Mouse (Mus musculus) heart, embryonic 10.5 days (tissue): Measurements from ENCODE around the gene Lta. TPM values are rescaled to one million over a fixed set of nuclear protein-coding genes. Genes with fewer than 3 reads are reported as not detected.

ENCODE experiments used
- DNase-seq: peaks from one replicate; pipeline ENCODE4 v3.0.0-alpha.2; 2017; ENCODE audit warnings: low spot score
- H3K27ac ChIP-seq: fragments of 300-500 bp; sonication (generic); 2 replicates; pipeline ENCODE4 v1.5.1; 2016; ENCODE audit warnings: mild to moderate bottlenecking
- H3K27me3 ChIP-seq: fragments of 300-500 bp; sonication (generic); 2 replicates; pipeline ENCODE4 v1.6.1; 2016; ENCODE audit warnings: mild to moderate bottlenecking; ENCODE audit not compliant: poor library complexity, insufficient read depth, severe bottlenecking
- H3K36me3 ChIP-seq: fragments of 300-500 bp; sonication (generic); 2 replicates; pipeline ENCODE4 v1.6.1; 2016; ENCODE audit warnings: mild to moderate bottlenecking, moderate library complexity
- H3K4me1 ChIP-seq: fragments of 300-500 bp; sonication (generic); 2 replicates; pipeline ENCODE4 v1.6.1; 2016; ENCODE audit warnings: mild to moderate bottlenecking
- H3K4me3 ChIP-seq: fragments of 300-500 bp; sonication (generic); 2 replicates; pipeline ENCODE4 v1.5.1; 2016; ENCODE audit warnings: mild to moderate bottlenecking, moderate library complexity
- H3K9me3 ChIP-seq: fragments of 300-500 bp; sonication (generic); 2 replicates; pipeline ENCODE4 v1.6.1; 2016; ENCODE audit warnings: mild to moderate bottlenecking, moderate library complexity
- WGBS: fragments of 180-500 bp; shearing (Covaris S2); methylation state at CpG from one replicate; pipeline ENCODE4 v1.1.7; 2016; 5-methylcytosine and 5-hydroxymethylcytosine counted together
- polyA plus RNA-seq: library from polyadenylated mRNA; unstranded; fragments of >200 nt; fragmentation: Nextera tagmentation; extraction: Ambion mirVana; gene quantifications from 2 replicates; pipeline ENCODE4 v1.2.1, GENCODE M21; 2016

The Lta gene
- polyA plus RNA-seq, 1 experiment from 2014 or later, result not detected

DNA sequence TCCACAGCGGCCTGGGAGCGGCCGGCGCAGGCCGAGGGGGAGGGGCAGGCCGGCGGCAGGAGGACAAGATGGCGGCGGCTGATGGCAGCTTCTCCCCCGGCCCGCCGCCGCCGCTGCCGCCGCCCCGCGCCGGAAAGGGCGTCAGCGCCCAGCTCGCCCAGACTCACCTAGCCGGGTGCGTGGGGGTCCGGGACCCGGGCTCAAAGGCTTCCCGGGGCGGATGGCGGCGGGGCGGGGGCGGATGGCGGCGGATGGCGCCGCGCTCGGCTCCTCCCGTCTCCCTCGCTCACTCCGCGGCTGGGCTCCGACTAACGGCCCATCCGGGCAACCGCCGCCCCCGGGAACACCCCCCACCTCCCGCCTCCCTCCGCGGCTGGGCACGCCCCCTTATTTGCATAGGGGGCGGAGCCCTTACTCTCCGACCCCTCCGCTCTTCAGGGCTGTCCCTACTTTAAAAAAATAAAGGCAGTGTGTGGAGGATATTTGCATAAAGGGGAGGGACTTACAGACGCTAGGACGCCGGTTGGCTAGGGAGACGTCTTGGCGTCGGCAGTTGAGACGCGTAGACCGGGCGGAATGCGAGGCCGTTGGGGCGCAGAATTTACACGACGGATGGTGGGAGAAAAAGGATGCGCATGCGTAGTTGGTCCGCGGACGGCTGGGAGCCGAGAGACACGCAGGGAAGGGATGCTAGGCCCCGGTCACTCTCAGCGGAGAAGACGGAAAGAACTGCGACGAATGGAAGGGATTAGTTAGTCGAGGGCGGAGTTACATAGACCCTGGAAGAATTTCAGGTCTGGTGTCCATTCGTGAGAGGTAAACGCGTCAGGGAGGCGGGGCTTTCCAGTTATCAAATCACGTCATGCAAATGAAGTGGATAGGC lies 40.3 kb downstream of the Lta start, which contains the start of gene Prrc2a:
Prrc2a (minus strand) TSS at position 330 of the 883 bp plus-strand sequence.
- DNase-seq, result peak; percentile 99
- under 1% methylated on average over 76 of the region's 89 CpGs for WGBS
- peaks cover 30% of the 10 kb centered on the region for H3K36me3 ChIP-seq
- H3K4me3 ChIP-seq, result peak within 1 kb of the TSS; percentile 98
- peak within 1 kb of the TSS; percentile 100 for H3K27ac ChIP-seq
- no peaks in the 10 kb centered on the region for H3K9me3 ChIP-seq
- no peaks in the 10 kb centered on the region for H3K27me3 ChIP-seq
- peaks cover 26% of the 10 kb centered on the region for H3K4me1 ChIP-seq

DNA sequence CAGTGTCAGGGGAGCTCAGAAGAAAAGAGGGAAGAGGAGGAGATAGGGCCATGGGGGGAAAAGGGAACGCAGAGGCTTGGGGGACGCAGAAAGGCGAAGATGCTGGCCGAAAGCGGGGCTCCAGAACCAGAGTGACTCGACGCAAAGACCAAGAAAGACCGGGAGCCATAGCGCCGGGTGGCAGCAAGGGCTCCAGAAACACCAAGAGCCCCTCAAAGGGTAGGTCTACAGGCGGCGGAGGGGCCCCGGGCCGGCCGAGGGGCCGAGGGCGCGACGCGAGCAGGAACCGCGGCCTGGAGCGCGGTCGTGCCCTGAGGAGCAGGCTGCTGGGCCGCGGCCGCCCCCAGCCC lies 41.0 kb downstream of the Lta start:
- 4% methylated on average over 28 of the region's 28 CpGs for WGBS
- Histone ChIP-seq H3K36me3 (peaks cover 36% of the 10 kb centered on the region), H3K27ac (peak overlapping the region; percentile 100), H3K9me3 (no peaks in the 10 kb centered on the region), H3K27me3 (no peaks in the 10 kb centered on the region), H3K4me1 (peaks cover 26% of the 10 kb centered on the region), H3K4me3 (peak overlapping the region; percentile 98)
- DNase-seq, result no peak

DNA sequence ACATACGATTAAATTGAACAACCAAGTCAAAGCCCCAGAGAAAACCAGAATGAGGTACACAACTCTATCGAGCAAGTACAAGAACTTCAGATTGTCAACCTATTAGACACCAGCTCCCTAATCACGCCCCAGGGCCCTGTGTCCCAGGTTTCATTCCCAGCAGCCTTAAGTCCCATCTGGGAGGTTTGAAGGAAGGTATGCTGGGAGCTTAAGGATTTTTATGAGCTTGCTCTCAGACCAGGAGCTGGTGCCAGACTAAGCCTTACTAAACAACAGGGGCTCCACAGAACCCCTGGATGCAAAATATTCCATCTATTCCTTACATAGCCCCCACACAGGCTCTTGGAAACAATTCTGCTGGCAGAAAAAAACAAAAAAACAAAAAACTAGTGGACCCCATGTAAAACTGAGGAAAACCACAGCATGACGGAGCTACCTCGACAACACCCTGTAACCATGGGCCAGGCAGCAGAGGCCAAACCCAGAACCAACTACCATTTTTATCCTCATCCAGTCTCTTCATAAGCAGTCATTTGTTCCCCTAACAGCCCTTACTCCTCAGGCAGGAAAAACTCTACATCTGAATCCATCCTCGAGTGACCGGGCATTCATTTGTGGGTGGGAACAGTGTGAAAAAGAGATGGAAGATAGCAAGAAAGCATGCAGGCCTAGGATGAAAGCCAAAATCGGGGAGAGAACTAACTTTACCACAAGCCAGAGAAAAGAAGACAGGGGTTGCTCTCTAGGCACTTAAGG lies 41.6 kb downstream of the Lta start:
- Histone ChIP-seq H3K27me3 (no peaks in the 10 kb centered on the region), H3K36me3 (peaks cover 43% of the 10 kb centered on the region), H3K27ac (peak overlapping the region; percentile 100), H3K9me3 (no peaks in the 10 kb centered on the region), H3K4me1 (peaks cover 26% of the 10 kb centered on the region), H3K4me3 (peak overlapping the region; percentile 98)
- 16% methylated on average over 8 of the region's 8 CpGs for WGBS
- DNase-seq, result no peak

DNA sequence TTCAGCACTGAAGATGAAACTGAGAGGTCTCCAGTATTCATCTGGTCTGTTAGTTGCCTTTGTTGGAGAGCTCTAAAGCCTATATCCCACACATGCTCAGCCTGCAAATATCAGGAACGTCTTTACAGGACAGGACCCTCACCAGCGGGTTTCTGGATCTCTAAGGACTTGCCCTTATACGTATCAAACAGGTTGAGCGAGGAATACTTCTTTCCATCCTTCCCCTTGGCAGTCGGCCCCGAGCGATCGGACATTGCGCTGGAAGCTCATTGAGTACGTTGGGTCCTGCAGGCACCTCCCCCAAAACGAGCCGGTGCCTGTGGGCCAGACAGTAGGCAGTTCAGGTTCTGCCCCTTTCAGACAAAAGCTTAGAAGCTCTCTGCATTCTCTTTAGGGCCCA lies 42.4 kb downstream of the Lta start:
- WGBS, result 69% methylated on average over 12 of the region's 12 CpGs
- Histone ChIP-seq H3K36me3 (peaks cover 51% of the 10 kb centered on the region), H3K27ac (peak overlapping the region; percentile 62; the same call in 1 of the 2 replicates), H3K27me3 (no peaks in the 10 kb centered on the region), H3K4me1 (peaks cover 26% of the 10 kb centered on the region), H3K4me3 (peak overlapping the region; percentile 98), H3K9me3 (no peaks in the 10 kb centered on the region)
- no peak for DNase-seq

DNA sequence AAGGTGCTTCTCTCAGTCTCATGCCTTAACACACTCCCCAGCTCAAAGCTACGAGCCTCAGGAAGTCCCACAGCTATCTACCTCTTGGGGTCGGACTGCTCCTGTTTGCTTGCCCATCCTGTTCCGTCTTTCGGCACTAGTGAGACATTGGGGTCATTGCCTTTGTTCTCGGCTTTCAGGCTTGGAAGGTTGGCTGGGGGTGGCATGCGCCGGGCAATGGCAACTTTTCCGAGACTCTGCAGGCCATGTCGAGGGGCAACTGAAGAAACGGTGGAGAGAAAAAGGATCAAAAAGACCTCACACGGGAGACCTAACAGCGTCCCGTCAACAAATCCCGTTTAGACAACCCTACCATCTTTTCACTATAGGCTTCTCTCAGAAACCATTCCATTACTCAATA lies 43.0 kb downstream of the Lta start:
- H3K4me3 ChIP-seq, result peak overlapping the region; percentile 98
- H3K36me3 ChIP-seq, result peaks cover 57% of the 10 kb centered on the region
- 78% methylated on average over 14 of the region's 14 CpGs for WGBS
- H3K27ac ChIP-seq, result no peak overlapping the region
- no peaks in the 10 kb centered on the region for H3K27me3 ChIP-seq
- no peak for DNase-seq
- no peaks in the 10 kb centered on the region for H3K9me3 ChIP-seq
- H3K4me1 ChIP-seq, result peaks cover 26% of the 10 kb centered on the region

DNA sequence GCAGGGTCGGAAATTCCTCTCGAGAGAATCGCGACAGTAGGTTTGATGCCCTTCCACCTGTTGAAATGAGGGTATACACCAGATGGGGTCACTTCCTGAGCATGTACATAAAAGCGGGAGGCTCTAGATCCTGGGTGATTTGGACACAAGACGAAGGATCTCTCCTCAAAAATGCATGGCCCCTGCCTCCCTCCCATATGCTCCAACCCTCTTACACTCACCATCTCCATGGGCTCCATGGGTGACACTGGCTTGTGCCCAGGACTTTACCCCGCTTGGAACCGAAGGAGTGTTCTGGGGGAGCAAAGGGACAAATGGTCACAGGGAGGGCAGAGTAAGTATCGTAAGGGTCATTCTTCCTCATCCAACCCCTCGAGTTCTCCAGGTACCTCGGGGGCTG lies 43.7 kb downstream of the Lta start:
- 89% methylated on average over 11 of the region's 11 CpGs for WGBS
- Histone ChIP-seq H3K36me3 (peaks cover 64% of the 10 kb centered on the region), H3K9me3 (no peaks in the 10 kb centered on the region), H3K4me1 (peaks cover 24% of the 10 kb centered on the region), H3K4me3 (no peak overlapping the region), H3K27me3 (no peaks in the 10 kb centered on the region), H3K27ac (no peak overlapping the region)
- DNase-seq, result no peak

DNA sequence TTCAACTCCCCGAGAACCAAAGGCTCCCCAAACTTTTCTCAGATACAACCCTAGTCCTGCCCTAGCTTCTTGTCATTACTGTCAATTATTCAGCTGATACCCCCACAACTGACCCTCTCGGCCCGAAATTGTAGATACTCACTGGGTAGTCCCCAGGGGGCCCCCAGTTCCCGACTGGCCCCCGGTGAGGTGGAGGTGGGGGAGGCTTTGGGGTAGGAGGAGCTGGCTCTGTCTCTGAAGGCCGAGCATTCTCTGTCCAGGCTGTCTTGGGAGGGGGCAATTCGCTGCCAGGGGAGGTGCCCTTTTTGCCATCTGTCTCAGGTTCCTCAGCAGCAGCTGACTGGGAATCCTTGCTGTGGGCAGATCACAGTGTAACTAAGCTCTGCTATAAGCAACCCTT lies 45.5 kb downstream of the Lta start:
- Histone ChIP-seq H3K9me3 (no peaks in the 10 kb centered on the region), H3K4me3 (no peak overlapping the region), H3K36me3 (peaks cover 81% of the 10 kb centered on the region), H3K4me1 (peaks cover 17% of the 10 kb centered on the region), H3K27ac (no peak overlapping the region), H3K27me3 (no peaks in the 10 kb centered on the region)
- 87% methylated on average over 7 of the region's 7 CpGs for WGBS
- DNase-seq, result no peak

DNA sequence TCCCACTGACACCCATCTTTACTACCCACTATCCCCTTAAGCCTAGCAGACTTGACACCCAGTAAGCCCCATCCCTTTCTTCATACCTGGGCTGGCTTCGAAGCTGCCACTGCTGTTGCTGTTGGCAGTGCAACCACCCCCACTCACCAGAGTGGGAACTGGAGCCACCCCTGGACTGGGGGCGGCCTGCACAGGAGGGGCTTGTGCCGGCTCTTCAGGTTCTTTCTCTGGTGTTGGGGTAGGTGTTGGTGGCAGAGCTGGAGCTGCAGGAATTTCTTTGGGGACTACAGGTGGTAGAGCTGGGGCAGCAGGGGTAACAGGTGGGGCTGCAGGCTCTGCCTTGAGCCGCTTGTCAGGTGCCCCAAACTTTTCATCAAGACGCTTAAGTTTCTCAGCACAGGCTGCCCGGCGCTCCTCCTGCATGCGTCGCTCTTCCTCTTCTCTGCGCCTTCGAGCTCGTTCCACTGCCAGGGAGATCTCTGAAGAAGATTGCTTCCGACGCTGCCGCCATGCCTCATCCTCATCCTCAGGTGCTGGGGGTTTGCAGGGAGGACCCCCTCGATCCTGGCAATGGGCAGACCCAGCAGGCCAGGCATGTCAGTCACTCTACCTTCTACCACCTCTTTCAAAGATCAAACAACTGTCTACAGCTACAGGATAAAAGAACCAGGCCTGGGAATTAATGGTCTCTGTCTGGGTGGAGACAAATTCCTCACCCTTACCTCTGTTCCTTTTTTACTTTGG lies 46.1 kb downstream of the Lta start:
- Histone ChIP-seq H3K4me3 (no peak overlapping the region), H3K9me3 (no peaks in the 10 kb centered on the region), H3K27me3 (no peaks in the 10 kb centered on the region), H3K36me3 (peaks cover 88% of the 10 kb centered on the region), H3K27ac (no peak overlapping the region), H3K4me1 (peaks cover 17% of the 10 kb centered on the region)
- 90% methylated on average over 16 of the region's 16 CpGs for WGBS
- DNase-seq, result no peak

DNA sequence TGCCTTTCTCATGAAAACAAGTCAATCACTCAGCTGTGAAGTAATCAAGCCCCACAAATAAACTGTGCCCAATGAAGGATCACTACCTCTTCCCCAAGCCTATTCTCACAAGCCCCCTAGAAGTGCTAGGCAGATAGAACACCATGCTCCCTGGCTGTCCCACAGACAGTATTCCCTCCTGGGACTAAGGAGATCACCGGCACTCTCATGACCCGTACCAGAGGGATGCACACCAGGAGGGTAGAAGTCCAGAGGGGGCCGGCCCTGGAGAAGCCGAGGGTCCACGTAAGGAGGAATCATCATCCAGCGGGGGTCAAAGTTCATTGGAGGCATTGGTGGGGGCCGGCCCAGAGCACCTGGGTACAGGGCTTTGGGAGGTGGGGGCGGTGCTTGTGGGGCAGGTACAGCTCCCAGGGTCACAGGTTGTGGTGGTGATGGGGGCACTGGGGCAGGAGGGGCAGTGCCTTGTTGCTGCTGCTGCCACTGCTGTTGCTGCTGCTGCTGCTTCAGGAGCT lies 47.4 kb downstream of the Lta start:
- Histone ChIP-seq H3K27ac (no peak overlapping the region), H3K9me3 (no peaks in the 10 kb centered on the region), H3K4me1 (peaks cover 8% of the 10 kb centered on the region), H3K27me3 (no peaks in the 10 kb centered on the region), H3K4me3 (no peak overlapping the region), H3K36me3 (peaks cover 99% of the 10 kb centered on the region)
- DNase-seq, result no peak
- 97% methylated on average over 8 of the region's 8 CpGs for WGBS

DNA sequence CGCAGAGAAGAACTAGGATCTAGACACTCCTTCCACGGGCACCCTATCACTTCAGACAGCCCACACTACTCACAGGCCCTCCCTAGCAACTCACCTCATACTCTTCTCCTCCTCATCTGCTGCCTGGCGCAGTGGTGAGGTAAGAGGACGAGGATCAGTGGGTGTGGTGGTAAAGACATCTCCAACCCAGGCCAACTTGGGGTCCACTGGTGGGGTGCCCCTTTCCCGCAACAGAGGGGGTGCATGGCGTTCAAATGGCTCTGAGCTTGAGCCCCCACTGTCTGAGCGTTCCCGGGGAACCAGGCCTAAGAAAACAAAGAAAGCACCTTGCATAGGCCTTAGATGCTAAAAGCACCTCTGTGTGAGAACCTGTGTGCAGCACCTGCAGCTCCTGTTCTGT lies 47.9 kb downstream of the Lta start:
- peaks cover 4% of the 10 kb centered on the region; the same call in 1 of the 2 replicates for H3K4me1 ChIP-seq
- no peak overlapping the region for H3K27ac ChIP-seq
- WGBS, result 89% methylated on average over 8 of the region's 8 CpGs
- no peaks in the 10 kb centered on the region for H3K9me3 ChIP-seq
- DNase-seq, result no peak
- H3K36me3 ChIP-seq, result peaks cover 100% of the 10 kb centered on the region
- H3K27me3 ChIP-seq, result no peaks in the 10 kb centered on the region
- no peak overlapping the region for H3K4me3 ChIP-seq

DNA sequence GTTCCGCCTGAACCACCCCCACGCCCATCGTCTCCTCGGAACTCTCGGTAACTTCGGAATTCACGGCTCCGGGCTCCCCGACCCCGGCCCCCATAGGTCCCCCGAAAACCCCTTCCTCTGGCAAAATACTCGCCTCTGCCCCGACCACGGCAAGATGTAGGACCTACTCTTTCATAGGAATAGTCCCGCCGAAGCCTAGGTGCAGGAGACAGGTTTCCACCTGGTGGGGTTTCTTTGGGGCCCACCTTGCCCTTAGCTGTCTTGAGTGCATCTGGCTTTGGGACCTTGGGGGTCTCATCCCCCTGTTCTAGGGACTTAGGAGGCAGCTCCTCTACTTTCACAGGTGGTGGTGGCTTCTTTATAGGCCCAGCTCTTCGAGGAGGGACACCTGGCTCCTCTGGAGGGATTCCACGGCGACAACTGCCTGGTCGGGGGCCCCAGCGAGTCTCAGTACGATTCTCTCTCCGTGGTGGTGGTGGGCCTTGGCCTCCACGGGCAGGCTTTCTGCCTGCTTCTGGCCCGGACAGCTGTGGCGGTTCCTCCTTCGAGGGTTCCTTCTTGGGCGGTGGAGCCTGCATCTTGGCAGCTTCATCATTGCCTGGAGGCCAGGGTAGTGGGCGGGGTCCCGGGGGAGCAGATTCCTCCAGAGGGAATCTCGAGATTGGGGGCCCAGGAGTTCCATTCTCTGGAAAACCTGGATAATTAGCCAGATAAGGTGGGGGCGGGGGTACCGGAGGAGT lies 48.5 kb downstream of the Lta start:
- Histone ChIP-seq H3K9me3 (no peaks in the 10 kb centered on the region), H3K36me3 (peaks cover 100% of the 10 kb centered on the region), H3K27ac (no peak overlapping the region), H3K4me3 (no peak overlapping the region), H3K4me1 (0 out of 2 replicates have a peak, but pooled peaks cover 2% of the 10 kb centered on the region), H3K27me3 (no peaks in the 10 kb centered on the region)
- no peak for DNase-seq
- WGBS, result 92% methylated on average over 33 of the region's 33 CpGs

DNA sequence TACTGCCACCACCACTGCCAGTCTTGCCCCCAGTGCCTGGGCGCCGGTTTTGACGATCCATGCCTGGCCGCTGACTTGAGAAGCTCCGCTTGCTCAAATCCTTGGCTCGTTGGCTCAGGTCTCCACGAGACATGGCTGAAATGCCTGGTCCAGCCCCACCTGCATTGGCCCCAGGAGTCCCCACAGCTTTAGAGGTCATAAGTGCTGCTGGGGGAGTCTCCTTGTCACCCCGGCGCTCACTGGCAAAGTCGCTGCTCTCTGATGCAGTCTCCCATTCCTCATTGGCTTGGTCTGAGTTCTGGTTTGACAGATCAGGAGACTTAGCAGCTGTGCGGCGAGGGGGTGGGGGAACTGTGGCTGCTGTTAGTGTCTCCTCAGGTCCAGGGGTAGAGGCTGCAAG lies 49.7 kb downstream of the Lta start:
- H3K27ac ChIP-seq, result no peak overlapping the region
- 93% methylated on average over 12 of the region's 12 CpGs for WGBS
- no peaks in the 10 kb centered on the region for H3K4me1 ChIP-seq
- no peak overlapping the region for H3K4me3 ChIP-seq
- no peak for DNase-seq
- H3K36me3 ChIP-seq, result peaks cover 98% of the 10 kb centered on the region
- H3K27me3 ChIP-seq, result no peaks in the 10 kb centered on the region
- H3K9me3 ChIP-seq, result no peaks in the 10 kb centered on the region
